Mouse (Mus musculus) cerebellum, adult 11-12 months (tissue): ENCODE measurements around the gene Rsrp1.

Experiments used
- DNase-seq: peaks from one replicate; pipeline ENCODE4 v3.0.0; 2022

The Rsrp1 gene

DNA sequence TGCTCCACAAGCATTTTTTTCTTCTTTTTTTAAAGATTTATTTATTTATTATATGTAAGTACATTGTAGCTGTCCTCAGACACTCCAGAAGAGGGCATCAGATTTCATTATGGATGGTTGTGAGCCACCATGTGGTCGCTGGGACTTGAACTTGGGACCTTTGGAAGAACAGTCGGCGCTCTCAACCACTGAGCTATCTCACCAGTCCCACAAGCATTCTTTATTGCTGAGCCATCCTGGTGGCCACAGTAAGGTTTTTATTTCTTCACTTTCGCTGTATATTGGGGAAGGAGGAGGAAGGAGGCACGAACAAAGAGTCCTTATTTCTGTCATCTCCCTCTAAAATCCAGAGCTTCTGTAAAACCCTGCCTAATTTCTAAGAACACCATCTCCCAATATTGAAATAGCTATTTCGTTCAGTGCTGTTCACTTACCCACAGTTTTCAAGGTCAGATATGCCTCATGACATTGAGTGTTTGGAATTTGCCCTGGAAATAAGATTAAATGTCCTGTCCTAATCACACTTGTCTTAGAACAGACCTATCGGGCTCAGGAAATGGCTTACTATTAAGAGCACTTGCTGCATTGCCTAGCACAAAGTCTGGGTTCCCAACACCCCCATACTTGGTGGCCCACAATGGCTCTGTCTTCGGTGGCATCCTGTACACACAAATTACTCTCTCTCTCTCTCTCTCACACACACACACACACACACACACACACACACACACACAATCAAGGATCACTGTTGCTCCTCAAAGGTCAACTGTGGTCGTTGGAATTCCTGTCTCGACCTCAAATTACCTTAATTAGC, 1.1 kb upstream of the Rsrp1 start:
- DNase-seq: no peak

DNA sequence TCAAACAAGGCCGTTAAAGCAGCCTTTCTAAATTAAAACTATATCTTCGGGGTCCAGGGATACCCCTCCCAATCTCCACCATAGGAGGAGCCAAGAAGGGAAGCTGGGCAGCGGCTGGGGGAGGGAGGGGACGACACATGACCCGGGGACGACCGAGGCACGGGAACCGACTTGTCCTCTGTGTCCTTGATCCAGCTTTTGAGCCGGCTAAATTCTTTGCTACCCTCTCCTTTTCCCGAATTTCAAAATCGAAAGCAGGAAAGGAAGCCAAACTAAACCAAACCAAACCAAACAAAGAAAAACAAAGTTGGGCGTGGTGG, 507 bp upstream of the Rsrp1 start:
- DNase-seq: peak; percentile 71

DNA sequence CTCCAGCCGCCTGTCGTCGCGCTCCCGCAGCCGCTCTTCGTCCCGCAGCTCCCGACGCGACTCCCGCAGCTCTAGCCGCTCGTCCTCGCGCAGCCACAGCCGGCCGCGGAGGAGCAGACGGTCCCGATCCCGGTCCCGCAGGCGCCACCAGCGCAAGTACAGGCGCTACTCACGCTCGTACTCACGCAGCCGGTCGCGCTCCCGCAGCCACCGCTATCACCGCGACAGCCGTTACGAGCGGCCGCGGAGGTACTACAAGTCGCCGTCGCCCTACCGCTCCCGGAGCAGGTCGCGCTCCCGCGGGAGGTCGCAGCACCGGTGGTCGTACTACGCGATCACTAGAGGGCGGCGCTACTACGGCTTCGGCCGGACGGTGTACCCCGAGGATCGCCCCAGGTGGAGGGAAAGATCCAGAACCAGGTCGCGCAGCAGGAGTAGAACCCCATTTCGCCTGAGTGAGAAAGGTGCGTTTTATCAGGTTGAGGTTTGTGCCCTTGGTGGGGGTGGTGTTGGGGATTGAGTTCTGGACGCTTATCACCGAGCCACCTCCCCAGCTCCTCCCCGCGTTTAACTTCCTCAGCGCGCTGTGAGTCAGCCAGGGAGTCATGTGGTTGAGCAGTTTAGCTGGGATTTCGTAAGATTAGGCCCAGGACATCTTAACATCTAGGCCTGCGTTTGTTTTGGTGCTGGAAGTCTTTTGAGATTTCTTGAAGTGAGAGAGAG, 788 bp downstream of the Rsrp1 start:
- DNase-seq: peak; percentile 60

GRCm38 (mm10) chr4:134925206-134925605, 1.8 kb downstream of the Rsrp1 start:
- DNase-seq: no peak

DNA sequence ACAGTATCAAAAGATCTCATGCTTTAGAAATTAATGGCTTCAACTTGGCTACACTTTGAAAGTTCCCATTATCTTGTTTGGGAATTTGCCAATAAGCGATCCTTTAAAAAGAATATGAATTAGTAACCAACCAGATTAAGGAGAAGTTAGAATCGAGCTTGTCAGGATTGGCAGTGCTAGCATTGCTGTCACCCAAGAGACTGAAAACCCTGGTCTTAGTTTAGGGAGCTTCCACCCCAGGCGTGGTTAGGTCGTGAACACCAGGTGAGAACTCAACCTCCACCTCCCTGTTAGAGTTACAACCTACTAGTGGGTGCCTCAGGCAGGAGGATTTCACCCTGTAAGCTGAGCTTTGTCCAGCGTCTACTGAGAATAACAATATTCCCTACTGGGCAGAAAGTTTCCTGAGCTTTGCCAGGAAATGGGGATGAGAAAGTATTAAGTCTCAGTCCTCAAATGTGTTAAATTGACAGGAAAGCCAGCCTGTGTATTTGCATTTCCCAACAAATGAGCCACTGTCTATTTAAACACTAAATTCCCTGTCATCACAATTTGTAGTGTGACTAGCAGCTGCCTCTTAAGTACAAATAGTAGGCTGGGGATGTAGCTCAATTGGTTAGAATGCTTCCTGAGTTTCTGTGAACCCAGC, 4.5 kb downstream of the Rsrp1 start:
- DNase-seq: no peak

DNA sequence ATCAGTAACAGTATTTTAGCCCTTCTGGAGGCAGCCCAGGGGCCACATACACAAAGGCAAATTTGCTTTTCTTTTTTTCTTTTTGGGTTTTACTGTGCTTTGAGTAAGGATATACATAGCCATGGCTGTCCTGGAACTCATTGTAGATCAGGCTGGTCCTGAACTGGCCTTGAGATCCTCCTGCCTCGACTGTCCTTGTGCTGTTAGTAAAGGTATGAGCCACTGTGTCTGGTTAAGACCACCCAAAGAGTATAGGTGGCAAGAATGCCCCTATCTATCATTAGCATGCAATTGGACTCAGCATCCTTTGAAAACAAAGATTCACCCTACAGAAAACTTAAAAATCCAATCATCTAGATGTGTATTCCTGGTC, 5.1 kb downstream of the Rsrp1 start:
- no peak for DNase-seq

- DNase-seq: no peak
Measured at GRCm38 (mm10) chr4:134929536-134929935, 6.1 kb downstream of the Rsrp1 start.

- DNase-seq: no peak
Measured at GRCm38 (mm10) chr4:134930190-134930589, 6.8 kb downstream of the Rsrp1 start.

GRCm38 (mm10) chr4:134930684-134931481, 7.5 kb downstream of the Rsrp1 start, which contains the start of gene Syf2:
TSS of gene Syf2 (plus strand) at chr4:134930898.
- peak; percentile 95 for DNase-seq

- DNase-seq: no peak
Measured at GRCm38 (mm10) chr4:134937240-134938176, 14.1 kb downstream of the Rsrp1 start.

DNA sequence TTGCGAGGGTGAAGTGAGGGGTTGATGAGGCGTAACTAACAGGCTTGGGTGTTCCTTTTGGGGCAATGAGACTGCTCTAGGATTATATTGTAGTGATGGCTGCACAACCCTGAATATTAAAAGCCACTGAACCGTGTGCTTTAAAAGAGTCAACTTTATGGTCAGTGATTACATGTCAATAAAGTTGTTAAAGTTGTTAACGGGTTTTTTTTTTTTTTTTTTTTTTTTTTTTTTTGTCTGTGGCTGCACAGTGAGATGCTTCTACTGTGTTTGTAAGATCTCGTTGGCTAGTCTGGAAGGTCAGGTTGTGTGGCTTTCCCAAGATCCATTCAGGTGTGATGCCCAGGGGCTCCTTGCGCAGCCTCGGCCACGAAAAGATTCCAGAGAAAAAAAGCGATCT, 16.5 kb downstream of the Rsrp1 start:
- DNase-seq: no peak

DNA sequence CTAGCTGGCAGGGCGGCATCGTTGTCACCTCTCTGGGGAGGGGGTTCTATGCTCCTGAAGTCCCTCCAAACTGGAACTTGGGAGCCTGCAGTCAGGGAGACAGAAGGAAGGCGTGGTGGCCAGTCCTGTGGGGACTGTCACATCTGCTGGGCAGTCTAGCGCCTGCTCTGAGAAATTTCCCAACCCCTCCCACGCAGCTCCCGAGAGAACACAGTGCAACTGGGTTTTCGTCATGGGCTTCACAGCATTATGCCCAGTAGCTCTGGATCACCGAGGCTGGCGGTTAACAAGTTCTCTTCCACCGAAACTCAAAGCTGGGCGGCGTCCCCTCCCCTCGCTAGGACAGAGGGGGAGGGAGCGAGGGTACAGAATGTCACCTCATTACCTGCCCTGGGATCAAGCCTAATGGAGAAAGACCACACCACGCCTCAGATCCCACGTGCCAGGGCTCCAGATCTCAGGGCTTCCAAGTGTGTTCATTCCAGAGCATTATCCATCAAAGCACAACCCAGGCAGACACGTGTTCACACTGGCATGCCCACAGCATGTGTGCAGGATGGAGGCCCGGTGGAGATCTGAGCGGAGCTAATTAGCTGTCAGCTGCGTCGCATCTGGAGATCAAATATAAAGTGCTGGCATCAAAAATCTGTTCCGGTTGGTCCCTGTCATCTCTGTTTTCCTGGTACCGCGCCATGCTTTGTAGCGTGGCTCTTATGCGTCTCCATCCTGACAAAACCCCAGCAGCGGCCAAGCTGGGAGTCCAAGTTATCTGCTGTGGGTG, 20.6 kb downstream of the Rsrp1 start:
- DNase-seq: no peak

DNA sequence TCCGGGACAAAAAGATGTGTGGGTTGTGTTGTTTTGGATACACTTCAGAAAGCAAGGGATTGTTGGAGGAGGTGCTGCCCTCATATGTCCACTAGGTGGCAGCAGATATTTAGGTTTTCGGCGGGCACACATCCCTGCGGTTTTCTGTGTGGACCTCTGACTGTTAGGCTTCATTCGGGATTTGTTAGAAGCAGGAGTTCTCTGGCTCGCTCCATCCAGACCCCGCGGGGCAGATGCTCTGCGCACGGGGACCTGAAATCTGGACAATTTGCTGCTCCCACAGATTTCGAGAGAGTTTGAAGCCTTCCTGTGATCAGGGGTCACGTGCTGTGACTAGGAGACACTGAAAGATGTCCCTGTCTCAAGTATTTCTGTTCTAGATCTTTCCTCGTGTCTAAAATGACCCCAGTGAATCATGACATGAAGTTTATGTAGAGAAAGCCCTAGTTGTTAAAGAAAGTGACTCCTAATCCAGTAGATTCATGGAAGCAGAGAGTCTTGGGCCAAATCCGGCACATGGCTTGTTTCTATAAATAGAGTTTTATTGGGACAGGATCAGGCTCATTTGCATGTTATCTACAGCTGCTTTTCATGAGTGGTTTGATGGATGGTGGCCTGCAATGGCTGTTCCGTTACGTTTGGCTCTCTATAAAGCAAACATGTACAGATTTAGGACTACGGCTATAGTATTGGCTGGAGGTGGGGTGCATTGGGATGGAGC, 22.8 kb downstream of the Rsrp1 start:
- DNase-seq: peak; percentile 68

DNA sequence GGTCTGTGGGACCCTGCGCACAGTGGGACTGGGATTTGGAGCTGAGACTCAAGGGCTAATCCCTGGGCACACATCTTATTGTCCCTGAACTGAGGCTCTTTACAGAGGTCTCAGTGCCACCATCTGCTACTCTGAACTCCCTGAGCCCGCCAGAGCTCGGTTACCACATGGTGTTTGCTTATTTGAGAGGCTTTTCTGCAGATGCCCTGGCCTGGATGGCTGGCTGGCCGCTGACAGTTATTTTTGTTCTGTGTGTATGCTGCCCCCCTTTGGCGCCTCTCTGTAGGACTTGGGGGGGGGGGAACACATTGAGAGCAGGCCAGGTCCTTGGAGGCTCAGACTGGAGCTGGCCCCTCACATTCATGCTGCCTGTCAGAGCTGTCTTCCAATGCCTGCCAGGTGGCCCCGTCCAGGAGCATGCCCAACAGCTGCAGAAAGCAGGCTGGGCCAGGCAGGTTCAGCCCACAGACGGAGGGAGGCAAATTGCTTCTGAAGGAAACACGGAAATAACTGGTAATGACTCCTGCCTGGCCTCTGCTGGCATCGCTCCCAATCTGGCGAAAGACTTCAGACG, 27.2 kb downstream of the Rsrp1 start:
- DNase-seq: no peak

DNA sequence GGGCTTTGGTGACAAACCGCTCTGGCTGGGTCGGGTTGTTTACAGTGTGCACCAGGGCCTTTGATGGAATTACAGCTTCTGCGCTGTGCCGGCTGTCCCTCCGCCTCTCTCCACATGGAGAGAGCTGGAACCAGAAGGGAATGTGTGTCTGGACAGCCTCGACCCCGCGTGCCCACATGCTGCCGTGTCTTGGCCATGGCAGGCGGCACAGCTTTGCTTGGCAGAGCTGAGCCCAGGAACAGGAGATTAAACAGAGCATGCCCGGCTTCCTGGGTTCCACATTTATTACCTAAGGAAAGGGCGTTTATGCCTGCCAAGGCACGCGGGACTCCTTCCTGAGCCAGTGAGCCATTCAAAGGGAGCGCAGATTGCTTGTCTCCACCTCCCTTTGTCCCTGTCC, 31.1 kb downstream of the Rsrp1 start:
- peak; percentile 76 for DNase-seq

GRCm38 (mm10) chr4:134955196-134955595, 31.8 kb downstream of the Rsrp1 start:
- DNase-seq: no peak

DNA sequence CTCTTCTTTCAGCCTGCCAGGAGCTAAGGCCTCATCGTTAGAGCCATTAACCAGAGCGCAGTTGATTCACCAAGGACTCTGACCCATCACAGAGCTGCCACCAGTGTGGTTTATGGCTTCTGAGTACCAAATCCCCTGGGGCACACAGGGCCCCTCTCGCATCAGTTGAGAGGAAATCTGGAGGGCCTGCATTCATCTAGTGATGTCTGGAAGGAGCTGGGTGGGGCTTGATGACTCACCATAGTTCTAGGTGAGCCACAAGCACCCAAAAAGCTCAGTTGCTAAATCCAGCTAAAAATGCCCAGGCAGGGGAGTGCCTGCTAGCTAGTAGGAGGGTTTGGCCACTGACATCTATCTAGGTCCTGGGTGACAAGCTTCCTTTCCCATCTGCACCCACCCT, 32.5 kb downstream of the Rsrp1 start:
- no peak for DNase-seq

GRCm38 (mm10) chr4:134956328-134956727, 32.9 kb downstream of the Rsrp1 start:
- DNase-seq: peak; percentile 43

DNA sequence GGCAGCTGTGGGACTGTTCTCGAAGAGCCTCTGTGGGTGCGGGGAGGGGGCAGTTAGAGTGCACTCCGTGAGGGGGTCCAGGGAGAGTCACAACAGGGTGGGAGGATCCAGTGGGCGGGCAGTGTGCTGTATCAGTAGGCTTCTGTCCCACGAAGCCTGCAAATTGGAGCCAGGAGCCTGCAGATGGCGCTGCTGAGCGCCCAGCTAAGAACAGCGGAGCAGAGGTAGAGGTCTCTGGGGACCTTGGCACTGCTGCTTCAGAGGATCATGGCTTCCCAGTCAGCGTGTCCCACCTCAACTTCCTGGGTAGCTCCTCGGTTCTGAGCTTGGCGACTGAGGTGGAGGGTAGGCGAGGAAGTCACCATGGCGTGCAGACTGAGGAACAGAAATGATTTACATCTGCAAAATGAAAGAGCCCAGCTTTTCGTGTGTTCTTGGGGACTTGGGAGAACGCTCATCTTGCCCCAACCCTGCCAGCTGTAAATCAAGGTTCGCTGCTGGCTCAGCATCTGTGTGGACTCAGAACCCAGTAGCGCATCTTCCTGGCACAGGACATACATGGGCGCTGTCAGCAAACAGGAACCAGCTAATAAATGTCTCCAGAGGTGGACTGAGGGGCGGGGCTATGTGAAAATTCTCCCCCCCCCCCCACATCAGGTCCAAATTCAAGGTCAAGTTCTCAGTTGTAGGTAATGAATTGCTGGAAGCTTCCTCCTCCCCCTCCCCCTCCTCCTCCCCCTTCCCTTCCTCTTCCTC, 39.8 kb downstream of the Rsrp1 start:
- no peak for DNase-seq
